Mouse (Mus musculus) frontal cortex, adult 2 months (tissue): ENCODE data around the gene Gm6502. TPM values are rescaled to one million over a fixed set of nuclear protein-coding genes. Genes with fewer than 3 reads are reported as not detected.
"Not testable (repeated sequence)": the region's sequence is repeated elsewhere in the genome, so short reads cannot be mapped to it uniquely, and the experiment has no call there.

Experiments
- DNase-seq, 2 experiments: peaks; one replicate each; pipeline ENCODE4 v3.0.0; 2022; ENCODE audit warnings: low spot score in 1 of 2; ENCODE audit errors: extremely low spot score in 1 of 2
- polyA plus RNA-seq: library from polyadenylated mRNA; depleted of rRNA; stranded (reverse); fragments of >200 nt; gene quantifications from 2 replicates; pipeline ENCODE4 v1.2.3, GENCODE M21; 2012; rRNA removed

The Gm6502 gene
- not detected in 2 replicates for polyA plus RNA-seq

DNA sequence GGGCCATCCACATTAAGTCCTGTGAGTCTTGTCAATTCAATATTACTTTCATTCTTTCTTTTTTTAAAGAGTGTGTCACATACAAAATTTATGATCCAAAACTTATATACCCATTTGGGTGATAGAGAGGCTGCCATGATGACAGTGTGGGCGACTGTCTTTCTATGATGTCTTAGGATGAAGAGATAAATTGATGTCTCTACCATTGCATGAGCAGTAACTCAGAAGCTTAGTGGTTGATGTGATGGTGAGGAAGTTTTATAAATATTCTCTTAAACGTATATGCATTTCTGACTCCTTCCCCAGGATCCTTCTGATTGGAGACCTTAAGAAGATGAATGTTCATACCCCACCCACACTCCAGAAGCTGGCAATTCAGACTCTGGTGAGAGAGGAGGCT lies at the start of gene Gm6502:
Gene Gm6502 (plus strand): TSS at position 301 of the 400 bp plus-strand sequence.
- not testable (repeated sequence) for DNase-seq

DNA sequence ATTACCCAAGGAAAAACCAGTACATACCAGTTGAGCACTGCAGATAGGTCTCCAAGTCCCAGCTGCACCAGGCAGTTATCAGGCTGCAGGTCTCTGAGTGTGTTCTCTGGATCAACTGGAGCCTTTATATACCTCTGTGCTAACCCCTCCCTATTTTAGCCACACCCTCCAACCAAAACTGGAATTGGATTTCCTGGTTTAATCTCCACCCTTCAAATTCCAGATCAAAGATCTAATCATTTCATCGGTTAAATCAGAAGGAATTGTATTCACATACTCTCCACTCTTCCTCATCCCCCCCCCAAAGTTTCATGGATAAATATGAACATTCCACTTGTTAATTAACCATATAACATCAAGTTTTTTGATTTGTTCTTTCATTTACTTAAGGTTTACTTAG lies 7.5 kb upstream of the Gm6502 start, which contains the start of gene A430089I19Rik:
Gene A430089I19Rik (minus strand): TSS at position 101 of the 400 bp plus-strand sequence.
- DNase-seq: not testable (repeated sequence)

DNA sequence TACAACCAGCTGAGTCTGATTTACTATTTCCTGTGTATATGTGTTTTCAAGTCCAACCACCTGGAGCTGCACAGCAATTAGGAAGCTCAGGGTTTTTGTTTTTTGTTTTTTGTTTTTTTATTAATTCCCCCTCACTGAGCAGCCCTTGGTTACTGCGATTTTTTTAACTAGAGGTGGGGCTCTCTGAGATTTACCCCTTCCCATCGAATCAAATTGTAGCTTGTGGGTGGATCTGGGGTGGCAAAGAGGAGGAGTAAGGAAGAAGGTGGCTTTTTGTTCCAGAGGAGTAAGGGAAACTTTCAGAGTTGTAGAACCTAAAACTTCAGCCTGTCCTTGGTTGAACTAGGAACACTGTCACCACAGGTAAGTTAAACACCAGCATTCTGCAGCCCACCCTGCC lies 25.2 kb downstream of the Gm6502 start, which contains the start of gene AA792892:
Gene AA792892 (plus strand): TSS at position 301 of the 400 bp plus-strand sequence.
- DNase-seq: not testable (repeated sequence)

Other genes starting within 250 kb of the Gm6502 start
- gene BC061212, start 243.9 kb upstream of the Gm6502 start, polyA plus RNA-seq: not detected in 2 replicates
- gene Gm6351, start 238.1 kb upstream of the Gm6502 start, polyA plus RNA-seq: not detected in 2 replicates
- not detected in 2 replicates for gene Gm3106, start 96.4 kb upstream of the Gm6502 start, polyA plus RNA-seq
- gene A430089I19Rik, start 7.6 kb upstream of the Gm6502 start, polyA plus RNA-seq: not detected in 2 replicates
- gene AA792892, start 25.3 kb downstream of the Gm6502 start, polyA plus RNA-seq: not detected in 2 replicates
- not detected in 2 replicates for gene Gm7682, start 131.3 kb downstream of the Gm6502 start, polyA plus RNA-seq
- not detected in 2 replicates for gene Gm3139, start 211.9 kb downstream of the Gm6502 start, polyA plus RNA-seq